Mouse (Mus musculus) liver, embryonic 16.5 days (tissue): ENCODE results near the gene Ptpn22. TPM values are rescaled to one million over a fixed set of nuclear protein-coding genes. Genes with fewer than 3 reads are reported as not detected.

Experiments
- ATAC-seq: fragments of 200-750 bp; cut with Nextera tagmentation; 2 replicates; pipeline ENCODE4 v1.8.0; 2017; ENCODE audit warnings: low read depth, mild to moderate bottlenecking, moderate number of reproducible peaks, moderate library complexity
- H3K27ac ChIP-seq: fragments of 300-500 bp; sonication (generic); 2 replicates; pipeline ENCODE4 v1.5.1; 2014; ENCODE audit warnings: mild to moderate bottlenecking, low read length
- H3K27me3 ChIP-seq: fragments of 300-500 bp; sonication (generic); 2 replicates; pipeline ENCODE4 v1.6.1; 2014; ENCODE audit warnings: low read depth, low read length, mixed read lengths; ENCODE audit not compliant: control insufficient read depth, insufficient read depth
- H3K36me3 ChIP-seq: fragments of 300-500 bp; sonication (generic); 2 replicates; pipeline ENCODE4 v1.6.1; 2014; ENCODE audit warnings: mild to moderate bottlenecking; ENCODE audit not compliant: control insufficient read depth, insufficient read depth
- H3K4me1 ChIP-seq: fragments of 300-500 bp; sonication (generic); 2 replicates; pipeline ENCODE4 v1.6.1; 2014; ENCODE audit warnings: low read depth, low read length, mixed read lengths; ENCODE audit not compliant: control insufficient read depth
- H3K4me2 ChIP-seq: fragments of 300-500 bp; sonication (generic); 2 replicates; pipeline ENCODE4 v1.6.1; 2014; ENCODE audit warnings: low read depth, low read length, mixed read lengths
- H3K4me3 ChIP-seq: fragments of 300-500 bp; sonication (generic); 2 replicates; pipeline ENCODE4 v1.5.1; 2014; ENCODE audit warnings: low read depth, mild to moderate bottlenecking, low read length
- H3K9ac ChIP-seq: fragments of 300-500 bp; sonication (generic); 2 replicates; pipeline ENCODE4 v1.6.1; 2014; ENCODE audit warnings: low read depth, low read length
- H3K9me3 ChIP-seq: fragments of 300-500 bp; sonication (generic); replicated peaks from 2 replicates; pipeline ENCODE4 v1.6.1; 2016; ENCODE audit warnings: low read length; ENCODE audit not compliant: control insufficient read depth
- WGBS: fragments of 180-500 bp; shearing (Covaris S2); extraction: QIAGEN DNeasy Blood & Tissue Kit; methylation state at CpG from one replicate; pipeline ENCODE4 v1.1.7; 2014; ENCODE audit not compliant: insufficient replicate concordance; 5-methylcytosine and 5-hydroxymethylcytosine counted together
- polyA plus RNA-seq: library from polyadenylated mRNA; unstranded; fragments of >200 nt; fragmentation: Nextera tagmentation; extraction: Ambion mirVana; gene quantifications from 2 replicates; pipeline ENCODE4 v1.2.1, GENCODE M21; 2015

Gene Ptpn22
- polyA plus RNA-seq, 1 experiment from 2014 or later = 3.8 TPM

- no peak for ATAC-seq
- Histone ChIP-seq H3K27ac (no peak overlapping the region), H3K4me1 (no peaks in the 10 kb centered on the region; the same call in 1 of the 2 replicates), H3K9ac (no peak overlapping the region), H3K9me3 (no peaks in the 10 kb centered on the region), H3K27me3 (no peaks in the 10 kb centered on the region), H3K36me3 (no peaks in the 10 kb centered on the region), H3K4me3 (no peak overlapping the region), H3K4me2 (no peak overlapping the region)
- WGBS = 66% methylated on average over 3 of the region's 3 CpGs
Measured at GRCm38 (mm10) chr3:103852565-103853299, 6.9 kb upstream of the Ptpn22 start.

GRCm38 (mm10) chr3:103853804-103854203, 5.8 kb upstream of the Ptpn22 start:
- no peaks in the 10 kb centered on the region for H3K27me3 ChIP-seq
- H3K9ac ChIP-seq = no peak overlapping the region
- WGBS = 74% methylated on average over 8 of the region's 8 CpGs
- no peak overlapping the region for H3K27ac ChIP-seq
- ATAC-seq = no peak
- H3K4me3 ChIP-seq = no peak overlapping the region
- no peaks in the 10 kb centered on the region; the same call in 1 of the 2 replicates for H3K4me1 ChIP-seq
- no peak overlapping the region for H3K4me2 ChIP-seq
- H3K9me3 ChIP-seq = no peaks in the 10 kb centered on the region
- H3K36me3 ChIP-seq = no peaks in the 10 kb centered on the region

GRCm38 (mm10) chr3:103857036-103857805, 2.4 kb upstream of the Ptpn22 start:
- ATAC-seq = no peak
- Histone ChIP-seq H3K27me3 (no peaks in the 10 kb centered on the region), H3K36me3 (no peaks in the 10 kb centered on the region), H3K9me3 (no peaks in the 10 kb centered on the region), H3K4me2 (no peak overlapping the region), H3K27ac (no peak overlapping the region), H3K4me3 (no peak overlapping the region), H3K4me1 (no peaks in the 10 kb centered on the region; the same call in 1 of the 2 replicates), H3K9ac (no peak overlapping the region)
- 61% methylated on average over 7 of the region's 7 CpGs for WGBS

GRCm38 (mm10) chr3:103857977-103858563, 1.5 kb upstream of the Ptpn22 start:
- no peak overlapping the region for H3K27ac ChIP-seq
- no peaks in the 10 kb centered on the region for H3K36me3 ChIP-seq

GRCm38 (mm10) chr3:103859851-103860391, 326 bp downstream of the Ptpn22 start:
- ATAC-seq = peak; percentile 50; the same call in 1 of the 2 replicates
- Histone ChIP-seq H3K4me1 (no peaks in the 10 kb centered on the region; the same call in 1 of the 2 replicates), H3K27ac (peak overlapping the region; percentile 82), H3K36me3 (no peaks in the 10 kb centered on the region), H3K9me3 (no peaks in the 10 kb centered on the region), H3K9ac (no peak overlapping the region), H3K4me3 (peak overlapping the region; percentile 41), H3K4me2 (peak overlapping the region; percentile 17), H3K27me3 (no peaks in the 10 kb centered on the region)
- 19% methylated on average over 6 of the region's 6 CpGs for WGBS

More at GRCm38 (mm10) chr3:103857977-103858563, 1.5 kb upstream of the Ptpn22 start:
- WGBS = 73% methylated on average over 6 of the region's 6 CpGs
- no peak overlapping the region for H3K4me2 ChIP-seq
- no peaks in the 10 kb centered on the region for H3K9me3 ChIP-seq
- no peak overlapping the region for H3K9ac ChIP-seq
- H3K4me1 ChIP-seq = no peaks in the 10 kb centered on the region; the same call in 1 of the 2 replicates
- no peaks in the 10 kb centered on the region for H3K27me3 ChIP-seq
- no peak overlapping the region for H3K4me3 ChIP-seq
- no peak for ATAC-seq

- H3K27ac ChIP-seq = no peak overlapping the region
- H3K4me2 ChIP-seq = no peak overlapping the region
- no peaks in the 10 kb centered on the region for H3K36me3 ChIP-seq
- WGBS = 60% methylated on average over 4 of the region's 4 CpGs
- no peaks in the 10 kb centered on the region for H3K4me1 ChIP-seq
- no peak overlapping the region for H3K4me3 ChIP-seq
- no peak overlapping the region for H3K9ac ChIP-seq
- no peak for ATAC-seq
- H3K9me3 ChIP-seq = no peaks in the 10 kb centered on the region
- H3K27me3 ChIP-seq = no peaks in the 10 kb centered on the region
Measured at GRCm38 (mm10) chr3:103862721-103863220, 3.2 kb downstream of the Ptpn22 start.

GRCm38 (mm10) chr3:103864200-103864599, 4.6 kb downstream of the Ptpn22 start:
- 68% methylated on average over 6 of the region's 6 CpGs for WGBS
- no peak for ATAC-seq
- no peak overlapping the region for H3K4me2 ChIP-seq
- H3K27ac ChIP-seq = no peak overlapping the region
- H3K4me1 ChIP-seq = no peaks in the 10 kb centered on the region
- no peaks in the 10 kb centered on the region for H3K27me3 ChIP-seq
- no peaks in the 10 kb centered on the region for H3K36me3 ChIP-seq
- H3K9ac ChIP-seq = no peak overlapping the region
- H3K4me3 ChIP-seq = no peak overlapping the region
- H3K9me3 ChIP-seq = no peaks in the 10 kb centered on the region

GRCm38 (mm10) chr3:103867424-103867971, 7.9 kb downstream of the Ptpn22 start:
- no peaks in the 10 kb centered on the region for H3K9me3 ChIP-seq
- 65% methylated on average over 5 of the region's 5 CpGs for WGBS
- no peak overlapping the region for H3K9ac ChIP-seq
- H3K4me3 ChIP-seq = no peak overlapping the region
- no peaks in the 10 kb centered on the region for H3K4me1 ChIP-seq
- no peak for ATAC-seq
- H3K27me3 ChIP-seq = no peaks in the 10 kb centered on the region
- no peak overlapping the region for H3K27ac ChIP-seq
- no peaks in the 10 kb centered on the region for H3K36me3 ChIP-seq
- H3K4me2 ChIP-seq = no peak overlapping the region
